Mouse (Mus musculus): ENCODE measurements around the gene Baiap2. TPM values are rescaled to one million over a fixed set of nuclear protein-coding genes. Genes with fewer than 3 reads are reported as not detected.
A peak's percentile ranks its signal among the peaks of the same experiment; 100 is the strongest.

Baiap2 gene
- total and polyA plus RNA-seq, 3 experiments: 3.4 to 6.7 (median 6.1) TPM

DNA sequence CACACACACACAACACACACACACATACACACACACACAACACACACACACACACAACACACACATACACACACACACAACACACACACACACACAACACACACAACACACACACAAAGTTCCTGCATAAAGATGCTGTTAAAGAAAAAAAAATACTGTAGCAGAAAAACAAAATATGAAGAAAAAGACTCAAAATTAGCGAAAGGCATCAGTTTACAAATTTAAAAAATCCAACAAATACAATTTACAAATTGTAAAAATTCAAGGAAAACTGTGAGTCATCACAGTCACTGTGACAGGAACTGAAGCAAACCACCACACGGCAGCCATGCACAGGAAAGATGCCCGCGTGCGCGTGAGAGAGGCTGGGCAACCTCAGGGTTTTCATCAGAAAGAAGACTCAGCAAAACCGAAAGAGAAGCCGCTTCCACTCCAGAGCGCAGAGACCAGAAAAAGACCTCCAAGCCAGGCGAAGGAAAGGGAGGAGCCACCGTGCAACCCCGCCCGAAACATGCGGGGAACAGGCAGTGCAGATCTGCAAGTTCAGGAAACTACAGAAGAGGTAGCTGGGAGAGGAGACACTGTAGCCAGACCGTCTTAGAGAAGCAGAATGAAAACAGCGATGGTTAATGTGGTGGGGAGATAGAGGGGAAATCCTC, 14.4 kb upstream of the Baiap2 start (continued):
- TF ChIP-seq RCOR1 (conservative IDR thresholded peaks at IDR 0.05; ENCODE audit: low read depth, low read length): 0 out of 2 replicates have a peak, but pooled peaks have one; percentile 49
- no peak for TF ChIP-seq ZKSCAN1 (IDR thresholded peaks at IDR 0.05; ENCODE audit: borderline replicate concordance, low read depth, low read length)
- no peak for TF ChIP-seq USF2 (conservative IDR thresholded peaks at IDR 0.05; ENCODE audit: low read depth, low read length)
- peak; percentile 91 for TF ChIP-seq MAX (IDR thresholded peaks at IDR 0.05; ENCODE audit: low read length)
- no peak for TF ChIP-seq CHD2 (IDR thresholded peaks at IDR 0.05; ENCODE audit: low read length)
- TF ChIP-seq CTCF (conservative IDR thresholded peaks at IDR 0.05 in 1 of 2, IDR thresholded peaks at IDR 0.05 in 1 of 2; ENCODE audit: low read depth in 2 of 2, low read length in 2 of 2): no peak
- TF ChIP-seq EP300 (IDR thresholded peaks at IDR 0.05; ENCODE audit: low read length): peak; percentile 81
- 0 out of 2 replicates have a peak, but pooled peaks have one; percentile 49 for TF ChIP-seq KAT2A (IDR thresholded peaks at IDR 0.05; ENCODE audit: insufficient replicate concordance, low read length)
- peak; percentile 72; the same call in 1 of the 2 replicates for TF ChIP-seq SIN3A (IDR thresholded peaks at IDR 0.05; ENCODE audit: low read length)
- TF ChIP-seq POLR2AphosphoS2 (IDR thresholded peaks at IDR 0.05; ENCODE audit: low read depth, low read length): no peak
- TF ChIP-seq MEF2A (IDR thresholded peaks at IDR 0.05; ENCODE audit: borderline replicate concordance, low read depth, low read length): peak; percentile 71
- TF ChIP-seq PAX5 (IDR thresholded peaks at IDR 0.05; ENCODE audit: low read length): no peak
- TF ChIP-seq JUN (IDR thresholded peaks at IDR 0.05; ENCODE audit: insufficient read depth, low read depth, low read length): no peak; the same call in 1 of the 2 replicates
- TF ChIP-seq NELFE (IDR thresholded peaks at IDR 0.05; ENCODE audit: low read depth, low read length): peak; percentile 63
- TF ChIP-seq E2F4 (IDR thresholded peaks at IDR 0.05; ENCODE audit: insufficient replicate concordance, low read depth, low read length): no peak
- TF ChIP-seq USF1 (IDR thresholded peaks at IDR 0.05; ENCODE audit: low read depth, low read length): no peak
- TF ChIP-seq ZNF384 (IDR thresholded peaks at IDR 0.05; ENCODE audit: low read depth, low read length): peak; percentile 3; the same call in 1 of the 2 replicates
- TF ChIP-seq TCF12 (IDR thresholded peaks at IDR 0.05; ENCODE audit: low read depth, low read length): peak; percentile 89
- TF ChIP-seq BHLHE40 (IDR thresholded peaks at IDR 0.05; ENCODE audit: low read depth, low read length): peak; percentile 96
- TF ChIP-seq UBTF (IDR thresholded peaks at IDR 0.05; ENCODE audit: low read depth, low read length): 0 out of 2 replicates have a peak, but pooled peaks have one; percentile 50

DNA sequence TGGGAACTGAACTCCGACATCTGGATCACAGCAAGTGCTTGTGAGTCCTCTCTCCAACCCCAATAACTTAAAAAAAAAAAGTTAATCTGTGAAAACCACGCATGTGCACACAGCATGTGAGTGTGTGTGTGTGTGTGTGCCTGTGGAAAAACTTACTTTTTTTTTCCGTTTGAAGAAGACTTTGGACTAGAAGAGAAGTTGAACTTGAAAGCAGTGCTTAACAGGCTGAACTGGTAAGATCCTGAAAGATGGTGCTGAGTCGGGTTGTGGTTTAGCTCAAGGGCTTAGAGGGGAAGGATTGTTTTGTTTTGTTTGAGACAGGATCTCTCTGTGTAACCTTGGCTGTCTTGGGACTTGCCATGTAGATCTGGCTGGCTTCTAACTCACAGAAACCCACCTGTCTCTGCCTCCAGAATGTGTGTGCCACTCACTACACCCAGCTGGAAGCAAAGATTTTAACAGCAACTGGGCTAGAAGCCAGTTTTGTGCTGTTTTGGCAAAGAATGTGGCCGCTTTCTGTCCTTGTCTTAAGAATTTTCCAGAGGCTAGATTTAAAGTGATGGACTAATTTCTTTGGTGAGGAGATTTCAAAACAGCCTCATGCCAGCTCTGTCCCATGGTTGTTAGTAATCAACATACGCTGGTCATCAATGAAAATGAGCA, 12.8 kb upstream of the Baiap2 start:
- dilution Hi-C loops (cut with MboI; ENCODE audit: extremely low pct_ligation_motif_present, extremely low pct_unique_long_range_greater_than_20kb, low sequenced_read_pairs): no loop called here
- TF ChIP-seq NRF1 (IDR thresholded peaks at IDR 0.05; ENCODE audit: low read depth, low read length) (peak; percentile 64), IRF4 (IDR thresholded peaks at IDR 0.05; ENCODE audit: low read depth, low read length) (no peak), E2F4 (IDR thresholded peaks at IDR 0.05; ENCODE audit: insufficient replicate concordance, low read depth, low read length) (peak; percentile 45; the same call in 1 of the 2 replicates), CHD1 (IDR thresholded peaks at IDR 0.05; ENCODE audit: low read depth, low read length) (peak; percentile 40; the same call in 1 of the 2 replicates), SMC3 (IDR thresholded peaks at IDR 0.05; ENCODE audit: low read depth, low read length) (no peak), BHLHE40 (IDR thresholded peaks at IDR 0.05; ENCODE audit: low read depth, low read length) (peak; percentile 97), MEF2A (IDR thresholded peaks at IDR 0.05; ENCODE audit: borderline replicate concordance, low read depth, low read length) (0 out of 2 replicates have a peak, but pooled peaks have one; percentile 56), GABPA (IDR thresholded peaks at IDR 0.05; ENCODE audit: insufficient replicate concordance, low read depth, low read length) (no peak), MAZ (IDR thresholded peaks at IDR 0.05; ENCODE audit: low read depth, low read length) (peak; percentile 54; the same call in 1 of the 2 replicates), MAFK (IDR thresholded peaks at IDR 0.05; ENCODE audit: insufficient replicate concordance, low read length) (peak; percentile 69), RCOR1 (conservative IDR thresholded peaks at IDR 0.05; ENCODE audit: low read depth, low read length) (0 out of 2 replicates have a peak, but pooled peaks have one; percentile 67), USF2 (conservative IDR thresholded peaks at IDR 0.05; ENCODE audit: low read depth, low read length) (no peak), MAX (IDR thresholded peaks at IDR 0.05; ENCODE audit: low read length) (peak; percentile 75), RAD21 (IDR thresholded peaks at IDR 0.05; ENCODE audit: low read depth, low read length) (no peak), SIN3A (IDR thresholded peaks at IDR 0.05; ENCODE audit: low read length) (peak; percentile 64), TCF12 (IDR thresholded peaks at IDR 0.05; ENCODE audit: low read depth, low read length) (peak; percentile 49), ZNF384 (IDR thresholded peaks at IDR 0.05; ENCODE audit: low read depth, low read length) (peak; percentile 94), ZMIZ1 (IDR thresholded peaks at IDR 0.05; ENCODE audit: low read depth, low read length) (no peak), ETS1 (conservative IDR thresholded peaks at IDR 0.05; ENCODE audit: low read depth, low read length) (peak; percentile 85), MXI1 (IDR thresholded peaks at IDR 0.05; ENCODE audit: low read depth, low read length) (peak; percentile 48; the same call in 1 of the 2 replicates), JUN (IDR thresholded peaks at IDR 0.05; ENCODE audit: insufficient read depth, low read depth, low read length) (peak; percentile 99), EP300 (IDR thresholded peaks at IDR 0.05; ENCODE audit: low read length) (peak; percentile 96)

More for the DNA sequence above, 12.8 kb upstream of the Baiap2 start:
- H3K27me3 ChIP-seq (replicated peaks): no peaks in the 10 kb centered on the region
- DNase-seq (ENCODE audit: extremely low read depth): peak; percentile 55
- H3K4me1 ChIP-seq (ENCODE audit: control insufficient read depth in 1 of 2, insufficient read depth in 2 of 2): peaks cover 25 to 64% of the 10 kb centered on the region in 2 experiments
- H3K4me2 ChIP-seq (ENCODE audit: insufficient read depth, low read depth, poor library complexity, severe bottlenecking): no peak overlapping the region
- no peak overlapping the region for H3K4me3 ChIP-seq (replicated peaks in 1 of 3; ENCODE audit: low read depth in 2 of 3, low read length in 2 of 3, poor library complexity in 1 of 3)
- no peak overlapping the region for H3K27ac ChIP-seq (ENCODE audit: insufficient read depth, low read depth)
- peaks cover 8% of the 10 kb centered on the region for H3K9me3 ChIP-seq (replicated peaks; ENCODE audit: low read length)
- H3K79me2 ChIP-seq (replicated peaks; ENCODE audit: control insufficient read depth, extremely low read depth, insufficient read depth, poor library complexity, severe bottlenecking): no peaks in the 10 kb centered on the region
- no peaks in the 10 kb centered on the region for H3K36me3 ChIP-seq (replicated peaks in 1 of 2; ENCODE audit: control insufficient read depth in 1 of 2, insufficient read depth in 1 of 2, low read length in 1 of 2)
- no peak overlapping the region for H3K9ac ChIP-seq (ENCODE audit: insufficient read depth, low read depth)
- in situ Hi-C loops (cut with MboI; ENCODE audit: low pct_ligation_motif_present, low pct_unique_long_range_greater_than_20kb, low sequenced_read_pairs): no loop called here

Measured in CH12.LX (cell line).